Mouse (Mus musculus): ENCODE results near the gene March8.
"Not testable (repeated sequence)": the region's sequence is repeated elsewhere in the genome, so short reads cannot be mapped to it uniquely, and the experiment has no call there.

March8 gene

DNA sequence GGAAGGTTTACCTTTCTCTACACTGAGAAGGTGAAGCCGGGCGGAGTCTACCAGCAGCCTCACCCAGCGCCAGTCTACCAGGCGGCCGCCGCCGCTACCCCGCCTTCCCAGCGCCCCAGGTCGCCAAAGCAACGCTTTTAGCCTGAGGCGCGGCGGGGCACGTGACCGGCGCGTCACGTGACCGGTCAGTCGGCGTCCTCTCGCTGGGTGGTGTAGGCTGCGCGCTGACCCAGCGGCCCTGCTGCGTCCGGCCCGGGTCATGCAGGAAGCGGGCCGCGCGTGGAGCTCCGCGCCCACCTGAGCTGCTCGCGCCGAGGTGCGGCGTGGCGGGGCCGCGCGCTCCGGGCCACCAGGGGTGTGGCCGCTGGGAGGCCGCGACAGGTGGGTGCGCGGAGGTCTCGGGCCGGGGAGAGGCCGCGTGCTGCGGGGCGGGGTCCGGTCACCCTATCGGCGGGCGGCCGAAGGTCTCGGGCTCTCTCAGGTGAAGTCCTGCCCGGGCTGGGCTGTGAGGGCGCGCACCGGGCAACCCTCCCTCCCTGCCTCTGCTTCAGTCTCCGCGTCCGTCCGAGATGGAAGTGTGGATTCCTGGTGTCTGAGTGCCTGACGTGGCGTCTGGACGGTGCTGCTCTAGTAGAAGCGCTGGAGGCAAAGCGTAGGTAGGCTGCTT lies at the start of gene March8:
Gene March8, plus strand, starts transcription at position 190 of the 667 bp plus-strand sequence.
- DNase-seq (ENCODE audit: low spot score in 2 of 2) = peak; percentile 73 to 81

DNA sequence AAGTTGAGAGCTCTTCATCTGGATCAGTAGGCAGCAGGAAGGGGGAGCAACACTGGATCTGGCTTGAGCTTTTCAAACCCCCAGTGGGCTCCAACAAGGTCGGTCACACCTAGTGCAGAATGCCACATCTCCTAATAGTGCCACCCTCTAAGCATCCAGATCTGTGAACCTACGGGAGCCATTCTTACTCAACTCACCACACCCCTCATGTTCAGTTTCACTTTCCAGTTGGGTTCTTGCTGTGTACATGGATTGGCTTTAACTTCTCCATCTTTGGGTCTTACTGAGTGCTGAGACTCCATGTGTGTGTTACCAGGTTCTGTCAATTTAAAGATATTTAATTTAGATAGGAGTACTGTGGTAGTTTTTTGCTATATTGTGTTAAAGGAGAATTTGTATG lies 26.4 kb upstream of the March8 start:
- no peak for DNase-seq (ENCODE audit: low spot score in 2 of 2)

DNA sequence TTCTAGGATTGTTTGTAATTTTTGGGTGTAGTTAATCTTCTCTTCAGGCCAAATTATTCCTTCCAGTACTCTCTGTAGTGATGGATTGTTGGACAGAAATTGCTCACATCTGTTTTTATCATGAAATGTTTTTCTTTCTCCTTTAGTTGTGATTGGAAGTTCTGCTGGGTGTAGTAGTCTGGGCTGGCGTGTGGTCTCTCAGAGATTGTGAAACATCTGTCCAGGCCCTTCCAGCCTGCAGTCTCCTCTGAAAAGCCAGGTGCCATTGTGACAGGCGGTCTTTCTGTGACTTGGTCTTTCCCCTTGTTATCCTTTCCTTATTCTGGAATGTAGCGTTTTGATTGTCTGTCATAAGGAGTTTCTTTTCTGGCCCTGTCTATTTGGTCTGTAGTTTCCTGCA lies 18.6 kb upstream of the March8 start:
- DNase-seq (ENCODE audit: low spot score in 2 of 2) = no peak

DNA sequence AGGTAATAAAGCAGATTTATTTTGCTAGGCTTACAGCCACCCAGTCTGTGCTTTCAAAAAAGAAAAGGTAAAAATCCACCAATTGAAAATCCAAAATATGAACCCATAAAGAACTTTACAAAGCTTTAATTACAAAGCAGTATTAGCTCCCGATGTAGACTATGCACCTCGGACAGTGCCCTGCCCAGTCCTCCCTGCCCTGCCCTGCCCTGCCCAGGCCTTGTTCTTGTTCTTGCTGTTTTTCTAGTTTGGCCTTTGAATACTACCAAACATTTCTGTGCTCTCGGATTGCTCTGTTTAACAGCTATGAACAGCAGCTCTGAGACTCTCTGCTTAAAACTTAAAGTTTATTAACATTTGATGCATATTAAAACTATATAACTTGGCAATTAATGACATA lies 11.2 kb upstream of the March8 start:
- DNase-seq (ENCODE audit: low spot score in 2 of 2) = no peak

DNA sequence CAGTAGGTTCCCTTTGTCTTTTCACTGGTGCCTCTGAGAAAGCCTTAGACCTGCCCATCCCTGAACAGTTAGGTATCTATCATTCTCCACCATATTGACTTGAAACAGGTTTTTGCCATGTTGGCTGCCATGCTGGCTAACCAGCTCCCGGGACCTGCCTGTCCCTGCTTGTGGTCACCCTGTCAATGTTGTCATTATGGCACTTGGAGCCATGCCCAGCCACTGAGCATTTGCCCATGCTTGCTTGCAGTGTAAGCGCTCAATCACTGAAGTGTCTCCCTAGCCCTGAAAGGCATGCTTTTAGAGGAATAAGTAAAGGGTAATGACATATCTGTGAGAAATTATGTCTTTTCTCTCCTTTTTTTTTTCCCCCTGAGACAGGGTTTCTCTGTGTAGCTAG lies 6.4 kb upstream of the March8 start:
- DNase-seq (ENCODE audit: low spot score in 2 of 2) = no peak

DNA sequence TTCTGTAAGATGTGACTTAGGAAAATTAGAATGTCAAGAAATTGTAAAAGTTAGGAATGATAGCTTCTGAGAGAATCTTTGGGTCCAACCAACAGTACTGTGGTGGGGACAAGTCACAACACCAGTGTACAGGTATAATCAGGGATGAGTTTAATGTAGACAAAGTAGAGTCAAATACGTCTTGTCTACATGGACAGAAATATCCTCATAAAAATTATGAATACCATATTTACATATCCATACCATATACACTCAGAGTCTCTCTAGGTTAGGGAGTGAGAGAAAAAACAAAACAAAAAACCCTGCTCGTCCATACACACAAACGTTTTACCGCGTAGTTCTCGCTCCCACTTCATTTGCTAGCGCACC lies 374 bp upstream of the March8 start:
- no peak for DNase-seq (ENCODE audit: low spot score in 2 of 2)

DNA sequence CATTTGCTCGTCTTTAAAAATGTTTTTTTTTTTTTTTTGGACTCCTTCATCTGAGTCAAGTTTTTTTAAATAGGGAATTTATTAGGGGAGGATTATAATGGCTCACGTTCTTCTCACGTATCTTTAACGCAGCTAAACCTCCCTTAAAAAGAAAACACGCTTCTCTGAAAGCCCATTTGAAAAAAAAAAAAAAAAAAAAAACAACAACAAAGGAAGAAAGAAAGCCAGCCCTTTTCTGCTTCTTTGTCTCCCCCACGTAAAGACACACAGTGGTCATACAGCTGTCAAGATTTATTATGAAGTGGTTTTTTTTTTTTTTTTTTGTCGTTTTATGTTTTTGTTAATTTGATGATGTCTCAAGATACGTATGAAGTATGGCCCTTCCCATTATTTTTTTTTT lies 696 bp downstream of the March8 start:
- DNase-seq (ENCODE audit: low spot score in 2 of 2) = no peak

DNA sequence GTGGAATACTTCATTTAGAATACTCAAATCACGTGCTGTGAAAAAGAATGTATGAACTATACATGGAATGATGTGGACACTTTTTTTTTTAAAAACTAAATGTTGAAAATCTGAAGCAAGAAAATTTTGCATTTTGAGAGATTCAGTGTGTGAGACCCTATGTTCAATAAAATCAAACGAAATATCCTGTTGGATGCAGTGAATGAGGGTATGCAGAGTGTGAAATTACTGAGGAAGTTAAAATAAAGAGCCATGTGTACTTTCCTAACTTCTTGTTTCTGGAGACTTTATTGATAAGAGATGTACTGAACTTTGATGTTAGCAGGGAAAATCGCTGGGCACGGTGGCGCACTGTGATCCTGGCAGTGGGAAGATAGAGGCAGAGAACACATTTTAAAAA lies 1.3 kb downstream of the March8 start:
- DNase-seq (ENCODE audit: low spot score in 2 of 2) = no peak

DNA sequence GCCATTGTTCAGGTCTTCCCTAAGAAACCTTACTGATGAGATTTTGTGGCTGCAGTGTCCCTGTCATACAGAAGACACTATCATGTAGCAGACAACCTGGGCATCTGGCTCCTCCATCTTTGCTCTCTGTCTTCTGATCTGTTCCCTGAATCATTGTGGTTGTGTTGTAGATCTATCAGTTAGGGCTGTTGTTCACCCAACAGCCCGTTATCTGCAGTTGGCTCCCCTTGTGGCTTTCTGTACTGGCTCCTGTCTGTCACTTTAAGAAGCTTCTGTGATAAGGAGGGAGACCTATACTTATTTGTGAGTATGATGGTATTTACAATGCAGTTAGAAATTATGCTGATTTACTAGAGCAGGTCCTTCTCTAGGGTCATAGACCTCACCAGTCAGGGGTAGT lies 2.7 kb downstream of the March8 start:
- no peak for DNase-seq (ENCODE audit: low spot score in 2 of 2)

DNA sequence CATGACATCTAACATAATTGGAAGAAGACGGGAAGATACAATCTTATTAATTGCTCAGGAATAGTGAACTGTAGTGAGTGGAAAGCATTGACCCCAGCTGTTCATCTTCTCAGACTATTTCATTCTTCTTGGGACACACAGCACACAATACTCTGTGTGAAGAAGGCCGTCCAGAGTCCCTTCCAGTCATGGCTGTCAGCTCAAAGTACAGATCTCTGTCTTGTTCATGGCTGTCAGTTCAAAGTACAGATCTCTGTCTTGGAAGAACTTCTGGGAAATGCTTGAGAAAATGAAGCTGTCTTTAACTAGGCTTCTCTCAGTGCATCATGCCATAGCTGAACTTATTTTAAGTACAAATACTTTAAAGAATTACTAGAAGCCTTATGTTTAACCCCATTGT lies 10.1 kb downstream of the March8 start:
- no peak for DNase-seq (ENCODE audit: low spot score in 2 of 2)

DNA sequence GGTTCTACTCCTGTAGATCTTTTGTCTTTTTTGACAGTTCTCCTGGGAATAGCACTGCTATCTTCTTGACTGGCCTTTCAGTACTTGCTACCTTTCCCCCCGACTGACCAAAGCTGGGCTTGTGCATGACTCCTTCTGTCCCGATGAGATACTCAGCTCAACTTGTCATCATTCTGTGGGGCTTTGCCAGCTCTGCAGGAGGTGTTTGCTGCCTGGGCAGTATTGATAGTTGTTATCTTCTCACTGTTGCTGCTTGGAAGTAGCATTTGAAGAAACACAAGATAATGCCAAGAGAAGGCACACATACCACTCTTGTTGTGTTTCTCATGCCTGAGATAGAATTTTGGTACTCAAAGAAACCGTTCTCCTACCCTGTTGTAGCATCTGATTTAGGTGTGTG lies 12.2 kb downstream of the March8 start:
- peak; percentile 65 to 83 for DNase-seq (ENCODE audit: low spot score in 2 of 2)

DNA sequence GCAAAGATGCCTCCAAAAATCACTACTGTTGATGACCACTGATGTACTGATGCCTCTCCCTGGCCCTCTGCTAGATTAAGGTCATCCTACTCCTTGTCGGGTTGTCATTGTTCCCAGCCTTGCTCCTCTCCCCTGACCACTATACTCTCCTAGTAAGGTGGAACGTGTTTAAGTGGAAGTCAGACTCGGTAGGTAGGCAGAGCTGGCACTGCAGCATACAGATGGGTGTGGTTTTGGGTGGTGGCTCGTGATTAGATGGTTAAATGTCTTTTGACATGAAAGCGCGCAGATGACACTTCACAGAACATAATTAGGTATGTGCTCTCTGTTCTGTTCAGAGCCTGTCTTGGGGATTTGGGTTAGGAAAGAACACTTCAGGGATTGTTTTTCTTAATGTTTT lies 12.8 kb downstream of the March8 start:
- DNase-seq (ENCODE audit: low spot score in 2 of 2) = peak; percentile 30 to 65

DNA sequence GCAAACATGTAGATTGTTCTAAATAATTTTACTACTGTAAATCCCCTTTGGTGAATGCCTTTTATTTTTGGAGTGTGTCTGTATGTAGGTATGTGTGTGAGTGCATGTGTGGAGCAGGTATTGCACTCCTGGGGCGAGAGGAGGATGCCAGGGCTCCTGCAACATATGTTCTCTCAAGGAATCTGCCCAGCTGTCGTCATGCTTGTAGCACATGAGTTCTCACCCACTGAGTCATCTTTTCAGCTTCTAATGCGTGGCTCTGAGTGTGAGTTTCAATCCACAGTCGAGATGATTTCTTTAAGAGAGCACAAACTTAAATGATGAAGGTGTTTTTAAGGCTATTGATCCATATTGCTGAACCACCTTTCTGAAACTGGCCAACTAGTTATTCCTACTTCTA lies 13.7 kb downstream of the March8 start:
- no peak for DNase-seq (ENCODE audit: low spot score in 2 of 2)

DNA sequence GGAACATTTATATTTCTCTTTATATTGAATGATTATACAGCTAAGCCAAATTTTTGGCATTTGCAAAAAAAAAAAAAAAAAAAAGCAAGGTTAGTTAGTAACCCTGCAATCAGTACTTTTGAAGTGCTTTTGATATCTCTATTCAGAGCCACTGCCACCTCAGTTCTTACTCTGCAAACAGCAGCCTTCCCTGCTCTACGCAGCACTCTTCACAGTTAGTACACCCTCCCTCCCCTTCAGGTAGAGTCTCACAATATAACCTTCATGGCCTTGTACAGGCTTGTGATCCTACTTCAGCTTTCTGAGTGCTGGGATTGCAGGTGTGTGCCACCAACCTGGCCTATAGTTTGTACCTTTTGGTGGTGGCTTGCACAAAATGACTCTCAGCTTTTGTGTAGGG lies 15.6 kb downstream of the March8 start:
- no peak for DNase-seq (ENCODE audit: low spot score in 2 of 2)

DNA sequence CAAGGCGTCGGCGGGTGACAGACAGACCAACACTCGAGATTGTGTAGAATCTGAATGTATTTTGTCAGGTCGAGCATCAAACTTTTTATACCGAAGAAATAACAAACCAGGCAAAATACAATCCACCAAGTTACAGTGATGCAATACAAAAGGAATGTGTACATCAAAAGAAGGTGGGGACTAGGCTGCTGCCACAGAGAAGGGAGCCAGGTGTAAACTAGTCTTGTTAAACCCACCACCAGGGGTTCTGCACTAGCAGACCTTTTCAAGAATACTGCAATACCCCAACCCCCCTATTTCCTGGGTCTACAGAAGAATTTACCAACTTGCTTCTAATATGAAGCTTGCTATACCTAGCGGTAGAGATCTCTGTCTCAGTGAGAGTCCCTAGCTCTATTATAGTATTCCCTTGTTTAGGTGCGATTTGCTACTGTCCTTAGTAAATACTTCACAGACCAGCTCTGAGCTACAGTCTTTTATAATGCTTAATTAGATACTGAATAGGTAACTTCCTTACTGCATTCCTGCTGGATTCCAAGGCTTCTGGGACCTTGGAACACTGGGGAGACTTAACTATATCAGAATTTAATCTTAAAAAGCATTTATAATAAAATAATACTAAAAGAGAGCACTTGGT lies 18.6 kb downstream of the March8 start:
- not testable (repeated sequence) for DNase-seq (ENCODE audit: low spot score in 2 of 2)

DNA sequence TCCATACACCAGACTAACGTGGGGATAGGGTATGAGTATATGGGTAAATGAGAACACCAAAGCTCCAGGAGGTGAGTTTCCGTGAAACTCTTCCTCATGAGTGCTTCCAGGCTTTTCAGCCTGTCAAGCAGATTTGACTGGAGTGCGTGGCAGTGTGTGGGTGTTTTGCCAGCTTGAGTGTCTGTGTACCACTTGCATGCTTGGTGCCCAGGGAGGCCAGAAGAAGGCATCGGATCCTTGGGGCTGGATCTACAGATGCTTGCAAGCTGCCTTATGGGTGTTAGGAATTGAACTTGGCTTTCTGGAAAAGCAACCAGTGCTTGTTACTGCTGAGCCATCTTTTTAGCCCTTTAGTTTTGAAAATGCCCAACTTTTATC lies 19.1 kb downstream of the March8 start:
- no peak for DNase-seq (ENCODE audit: low spot score in 2 of 2)

DNA sequence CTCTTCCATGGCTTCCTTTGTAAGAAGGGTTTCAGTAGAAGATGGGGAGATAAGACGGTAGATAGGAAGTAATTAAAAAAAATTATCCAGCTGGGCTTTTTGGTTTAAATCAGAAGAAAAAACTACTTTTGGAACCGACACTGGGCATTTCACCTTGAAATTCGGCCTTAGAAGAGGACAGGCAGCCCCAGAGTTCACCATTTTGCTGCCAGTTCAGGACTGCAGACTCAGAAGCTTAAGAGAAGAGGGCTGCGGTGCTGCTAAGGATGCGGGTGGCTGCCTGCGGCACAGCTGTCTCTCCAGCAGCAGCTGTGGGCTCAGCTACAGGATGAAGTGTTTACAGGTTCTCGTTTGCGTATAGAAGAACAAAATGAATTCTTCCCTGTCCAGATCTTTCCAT lies 20.2 kb downstream of the March8 start:
- DNase-seq (ENCODE audit: low spot score in 2 of 2) = no peak

DNA sequence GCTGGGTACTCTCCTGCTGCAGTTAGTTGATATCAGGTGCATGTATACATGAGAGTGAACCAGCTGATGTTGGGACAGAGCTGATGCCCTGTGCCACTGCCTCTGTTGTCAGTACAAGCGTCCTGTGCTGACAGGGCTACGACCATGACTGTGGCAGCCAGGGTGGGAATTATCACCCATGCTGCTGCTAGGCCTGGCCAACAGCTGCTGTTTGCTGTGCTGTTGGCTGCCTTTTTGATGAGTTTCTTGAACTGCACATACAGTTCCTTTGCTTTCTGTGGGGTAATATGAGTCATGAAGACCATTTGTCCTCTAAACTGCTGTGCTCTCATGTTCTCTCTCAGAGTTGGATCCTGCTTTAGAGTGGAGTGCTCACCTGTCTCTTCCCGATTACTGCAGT lies 21.4 kb downstream of the March8 start:
- no peak for DNase-seq (ENCODE audit: low spot score in 2 of 2)

DNA sequence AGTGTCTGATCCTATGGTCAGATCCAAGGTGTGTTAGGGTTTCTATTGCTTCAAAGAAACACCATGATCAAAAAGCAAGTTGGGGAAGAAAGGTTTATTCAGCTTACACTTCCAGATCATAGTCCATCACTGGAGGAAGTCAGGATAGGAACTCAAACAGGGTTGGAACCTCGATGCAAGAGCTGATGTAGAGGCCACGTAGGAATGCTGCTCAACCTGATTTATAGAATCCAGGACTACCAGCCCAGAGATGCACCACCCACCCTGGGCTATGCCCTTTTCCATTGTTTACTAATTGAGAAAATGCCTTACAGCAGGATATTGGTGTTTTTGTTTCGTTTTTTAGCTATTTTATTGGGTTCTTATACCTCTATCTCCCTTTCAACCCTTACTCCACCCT lies 23.6 kb downstream of the March8 start:
- no peak for DNase-seq (ENCODE audit: low spot score in 2 of 2)

DNA sequence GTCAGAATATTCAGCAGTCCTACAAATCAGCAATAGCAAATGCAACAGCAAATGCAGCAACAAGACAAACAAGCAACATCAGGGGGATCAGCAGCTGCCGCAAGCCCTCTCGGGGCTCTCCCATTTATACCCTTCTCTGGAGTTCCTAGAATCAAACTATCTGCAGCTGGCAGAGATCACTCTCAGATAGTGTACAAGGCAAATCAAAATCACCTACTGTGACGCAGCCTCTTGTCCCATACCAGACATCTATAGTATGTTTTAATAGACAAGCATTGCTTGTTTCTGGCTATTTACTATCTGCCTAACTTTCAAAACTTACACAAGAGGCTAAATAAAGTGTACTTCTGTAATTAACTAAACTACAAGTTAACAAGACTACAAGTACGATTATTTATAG lies 24.2 kb downstream of the March8 start:
- no peak for DNase-seq (ENCODE audit: low spot score in 2 of 2)

DNA sequence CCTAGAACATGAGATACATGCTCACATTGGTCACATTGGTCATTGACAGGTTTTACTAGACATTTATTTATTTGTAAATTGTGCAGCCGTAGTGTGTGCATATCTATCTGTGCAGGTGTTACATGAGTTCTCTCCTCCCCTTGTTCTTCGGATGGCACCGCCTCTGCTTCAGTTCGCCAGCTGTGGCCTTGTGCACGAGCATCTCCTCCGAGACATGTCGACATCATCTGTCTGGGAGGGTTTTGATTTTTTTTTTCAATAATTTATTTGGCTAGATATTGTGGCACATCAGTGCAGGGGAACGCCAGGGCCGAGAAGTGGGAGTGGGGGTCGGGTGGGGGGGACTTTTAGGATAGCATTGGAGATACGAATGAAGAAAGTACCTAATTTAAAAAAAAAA lies 30.1 kb downstream of the March8 start:
- no peak for DNase-seq (ENCODE audit: low spot score in 2 of 2)

DNA sequence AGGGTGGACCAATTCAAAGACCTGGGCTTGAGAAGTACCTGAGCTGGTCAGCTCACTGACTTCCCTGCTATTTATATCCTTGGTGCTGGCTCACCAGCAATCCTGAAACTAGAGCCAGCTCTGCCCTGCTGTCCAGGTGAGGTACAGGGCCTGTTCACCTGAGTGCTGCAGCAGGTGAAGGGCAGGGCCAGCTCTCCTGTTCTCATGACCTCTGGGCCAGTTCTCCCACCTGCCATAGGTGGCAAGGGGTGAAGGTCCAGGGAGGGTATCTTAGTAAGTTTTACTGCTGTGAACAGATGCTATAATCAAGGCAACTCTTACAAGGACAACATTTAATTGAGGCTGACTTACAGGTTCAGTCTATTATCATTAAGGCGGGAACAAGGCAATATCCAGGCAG lies 32.0 kb downstream of the March8 start:
- no peak for DNase-seq (ENCODE audit: low spot score in 2 of 2)

DNA sequence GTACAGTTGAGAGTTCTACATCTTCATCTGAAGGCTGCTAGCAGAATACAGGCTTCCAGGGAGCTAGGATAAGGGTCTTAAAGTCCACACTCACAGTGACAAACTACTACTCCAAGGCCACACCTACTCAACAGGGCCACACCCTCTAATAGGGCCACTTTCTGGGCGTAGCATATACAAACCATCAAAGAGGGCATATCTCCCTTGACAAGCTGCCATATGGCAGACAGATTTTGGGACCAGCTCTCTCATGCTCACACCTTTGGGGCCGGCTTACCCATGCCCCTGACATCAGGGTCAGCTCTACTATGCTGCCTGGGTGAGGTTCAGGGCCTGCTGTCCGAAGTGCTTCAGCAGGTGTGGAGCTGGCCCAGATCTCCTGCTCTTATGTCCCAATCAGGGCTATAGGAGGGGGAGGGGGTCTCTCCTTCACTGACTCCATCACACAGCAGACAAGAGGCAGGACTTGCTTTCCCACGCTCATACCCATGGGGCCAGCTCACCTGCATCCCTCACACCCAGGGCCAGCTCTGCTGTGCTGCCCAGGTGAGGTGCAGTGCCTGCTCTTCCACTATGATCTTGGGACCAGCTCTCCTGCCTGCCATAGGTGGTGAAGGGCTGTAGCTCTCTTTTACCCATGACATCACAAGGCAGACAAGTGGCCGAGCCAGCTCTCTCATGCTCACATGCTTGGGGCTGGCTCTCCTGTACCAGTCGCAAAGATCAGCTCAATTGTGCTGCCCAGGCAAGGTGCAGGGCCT lies 32.6 kb downstream of the March8 start:
- DNase-seq (ENCODE audit: low spot score in 2 of 2) = peak; percentile 28 to 66
